Mouse (Mus musculus) midbrain, postnatal 0 days (tissue): Measurements from ENCODE around the gene Ap3b1. TPM values are rescaled to one million over a fixed set of nuclear protein-coding genes. Genes with fewer than 3 reads are reported as not detected.

Source experiments
- ATAC-seq: fragments of 200-750 bp; cut with Nextera tagmentation; 2 replicates; pipeline ENCODE4 v1.8.0; 2017; ENCODE audit warnings: moderate number of reproducible peaks, mild to moderate bottlenecking, moderate TSS enrichment, moderate library complexity; ENCODE audit not compliant: low FRiP score
- DNase-seq: peaks from one replicate; pipeline ENCODE4 v3.0.0-alpha.2; 2015; ENCODE audit warnings: low spot score
- H3K27ac ChIP-seq: fragments of 300-500 bp; sonication (generic); 2 replicates; pipeline ENCODE4 v1.5.1; 2014; ENCODE audit warnings: low read depth, mild to moderate bottlenecking, low read length, mixed read lengths
- H3K27me3 ChIP-seq: fragments of 300-500 bp; sonication (generic); 2 replicates; pipeline ENCODE4 v1.6.1; 2014; ENCODE audit warnings: low read length, control low read depth, mixed read lengths; ENCODE audit not compliant: insufficient read depth
- H3K36me3 ChIP-seq: fragments of 300-500 bp; sonication (generic); 2 replicates; pipeline ENCODE4 v1.6.1; 2014; ENCODE audit warnings: low read length, control low read depth, mixed read lengths; ENCODE audit not compliant: insufficient read depth
- H3K4me1 ChIP-seq: fragments of 300-500 bp; sonication (generic); 2 replicates; pipeline ENCODE4 v1.6.1; 2014; ENCODE audit warnings: mild to moderate bottlenecking, control low read depth, antibody characterized with exemption, low read length, mixed read lengths; ENCODE audit not compliant: insufficient read depth
- H3K4me2 ChIP-seq: fragments of 300-500 bp; sonication (generic); 2 replicates; pipeline ENCODE4 v1.6.1; 2014; ENCODE audit warnings: low read depth, mild to moderate bottlenecking, low read length, mixed read lengths; ENCODE audit not compliant: poor library complexity, severe bottlenecking
- H3K4me3 ChIP-seq: fragments of 300-500 bp; sonication (generic); 2 replicates; pipeline ENCODE4 v1.5.1; 2014; ENCODE audit warnings: low read depth, mild to moderate bottlenecking, low read length, moderate library complexity
- H3K9ac ChIP-seq: fragments of 300-500 bp; sonication (generic); replicated peaks from 2 replicates; pipeline ENCODE4 v1.6.1; 2014; ENCODE audit warnings: mild to moderate bottlenecking, low read length, moderate library complexity, mixed read lengths; ENCODE audit not compliant: poor library complexity, severe bottlenecking
- H3K9me3 ChIP-seq: fragments of 300-500 bp; sonication (generic); 2 replicates; pipeline ENCODE4 v1.6.1; 2016; ENCODE audit warnings: low read length, control low read depth
- CTCF ChIP-seq: IDR thresholded peaks from 2 replicates; pipeline ENCODE4 v1.5.1; 2016; ENCODE audit warnings: antibody characterized with exemption, mild to moderate bottlenecking
- WGBS: fragments of 180-500 bp; shearing (Covaris S2); extraction: QIAGEN DNeasy Blood & Tissue Kit; methylation state at CpG from one replicate; pipeline ENCODE4 v1.1.7; 2014; 5-methylcytosine and 5-hydroxymethylcytosine counted together
- polyA plus RNA-seq: library from polyadenylated mRNA; unstranded; fragments of >200 nt; fragmentation: Nextera tagmentation; extraction: Ambion mirVana; gene quantifications from 2 replicates; pipeline ENCODE4 v1.2.1, GENCODE M21; 2015
- total RNA-seq: library from RNA; depleted of rRNA; stranded (reverse); fragments of >200 nt; gene quantifications from 2 replicates; pipeline ENCODE4 v1.2.3, GENCODE M21; 2014

The Ap3b1 gene
- total and polyA plus RNA-seq, 2 experiments from 2014 or later: 21.1 to 21.5 TPM

DNA sequence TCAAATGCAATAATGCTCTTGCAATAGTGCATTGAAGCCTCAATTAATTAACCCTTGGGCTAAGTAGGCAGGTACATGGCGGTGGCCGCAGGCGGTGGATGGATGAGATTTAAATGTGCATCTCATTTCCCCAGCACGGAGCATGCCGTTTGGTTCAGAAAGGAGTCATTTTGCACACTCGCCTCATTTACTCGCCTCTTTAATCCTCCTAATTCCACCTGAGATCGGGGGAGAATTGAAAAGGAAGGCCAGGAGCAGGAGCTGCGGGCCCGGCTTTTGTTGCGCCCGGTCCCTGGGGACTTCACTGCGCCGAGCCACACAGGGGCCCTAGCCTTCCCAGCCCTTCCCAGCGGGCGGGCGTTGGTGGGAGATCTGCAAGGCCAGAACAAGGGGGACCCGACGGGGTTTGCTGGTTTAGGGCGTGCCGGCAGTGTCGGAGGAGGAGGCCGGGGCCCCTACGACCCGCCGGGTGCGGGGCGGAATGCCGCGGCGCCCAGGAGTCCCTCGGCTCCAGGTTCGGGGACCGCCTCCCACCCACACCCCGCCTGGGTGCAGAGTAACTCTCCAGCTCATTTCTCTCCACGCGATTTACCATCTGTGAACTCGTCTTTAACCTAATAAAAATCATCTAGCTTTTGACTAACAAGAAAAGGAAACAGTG, 237.1 kb downstream of the Ap3b1 start:
- Histone ChIP-seq H3K27ac (no peak overlapping the region), H3K9me3 (no peaks in the 10 kb centered on the region), H3K4me2 (peak overlapping the region; percentile 48), H3K27me3 (peaks cover 61% of the 10 kb centered on the region), H3K9ac (no peak overlapping the region), H3K4me3 (peak overlapping the region; percentile 28), H3K36me3 (no peaks in the 10 kb centered on the region), H3K4me1 (peaks cover 4% of the 10 kb centered on the region; the same call in 1 of the 2 replicates)
- DNase-seq: peak; percentile 5
- 0 out of 2 replicates have a peak, but pooled peaks have one; percentile 23 for ATAC-seq
- TF ChIP-seq CTCF: no peak
- 2% methylated on average over 38 of the region's 38 CpGs for WGBS

DNA sequence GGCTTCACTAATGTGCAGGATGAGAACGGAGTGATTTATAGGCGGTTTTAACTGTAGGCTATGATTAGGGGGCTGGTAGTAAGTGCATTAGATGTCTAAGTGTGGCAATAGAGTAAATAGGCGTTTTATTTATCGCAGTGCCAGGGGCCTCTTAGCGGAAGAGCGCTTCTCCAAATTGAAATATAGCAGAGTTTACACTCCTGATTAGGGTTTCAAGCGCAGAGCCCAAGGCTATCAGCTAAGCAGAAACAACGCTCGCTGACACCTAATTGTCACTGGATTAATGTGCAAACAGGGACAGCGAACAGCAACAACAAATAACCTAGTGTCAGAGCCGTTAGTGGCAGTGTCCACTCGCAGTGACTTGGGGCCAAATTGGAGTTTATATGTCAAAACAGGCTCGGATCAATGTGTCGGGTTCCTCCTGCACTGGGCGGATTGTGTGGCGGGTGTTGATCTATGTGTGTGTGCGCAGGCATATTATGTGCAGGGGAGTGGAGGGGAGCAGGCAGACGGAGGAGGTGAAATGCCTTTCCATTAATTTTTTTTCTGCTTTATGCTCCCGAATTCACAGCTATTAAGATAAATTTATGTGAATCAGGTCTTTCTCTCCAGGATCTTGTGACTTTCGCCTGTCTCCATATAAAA, 237.8 kb downstream of the Ap3b1 start:
- ATAC-seq (no peak), DNase-seq (peak; percentile 33)
- H3K9ac ChIP-seq: no peak overlapping the region
- H3K4me2 ChIP-seq: peak overlapping the region; percentile 48
- H3K4me3 ChIP-seq: peak overlapping the region; percentile 28
- H3K36me3 ChIP-seq: no peaks in the 10 kb centered on the region
- H3K4me1 ChIP-seq: peaks cover 4% of the 10 kb centered on the region; the same call in 1 of the 2 replicates
- TF ChIP-seq CTCF: no peak
- 12% methylated on average over 20 of the region's 20 CpGs for WGBS
- H3K27me3 ChIP-seq: peaks cover 65% of the 10 kb centered on the region
- no peaks in the 10 kb centered on the region for H3K9me3 ChIP-seq
- no peak overlapping the region for H3K27ac ChIP-seq

DNA sequence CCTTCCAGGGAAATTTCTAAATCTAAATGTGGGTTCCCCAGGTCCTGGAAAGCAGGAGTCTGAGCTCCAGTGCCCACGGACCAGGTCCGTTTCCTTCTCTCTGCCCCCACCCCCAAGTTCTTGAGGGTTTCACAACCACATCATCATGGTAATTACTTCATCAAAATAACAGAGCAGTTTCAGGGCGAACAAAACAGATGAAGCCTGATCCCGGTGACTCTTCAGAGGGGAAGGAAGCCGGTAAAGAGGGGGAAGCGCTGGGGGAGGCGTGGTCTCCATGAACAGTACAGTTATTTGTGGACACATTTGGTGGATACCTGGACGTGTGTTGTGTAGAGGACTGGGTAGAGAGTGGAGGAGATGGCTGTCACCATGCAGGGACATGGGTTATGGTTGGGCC, 241.0 kb downstream of the Ap3b1 start:
- Histone ChIP-seq H3K4me3 (no peak overlapping the region), H3K9ac (no peak overlapping the region), H3K4me2 (no peak overlapping the region), H3K4me1 (peaks cover 4% of the 10 kb centered on the region; the same call in 1 of the 2 replicates), H3K27me3 (peaks cover 71% of the 10 kb centered on the region), H3K36me3 (no peaks in the 10 kb centered on the region), H3K9me3 (no peaks in the 10 kb centered on the region), H3K27ac (no peak overlapping the region)
- WGBS: 55% methylated on average over 8 of the region's 8 CpGs
- no peak for TF ChIP-seq CTCF
- DNase-seq (no peak), ATAC-seq (no peak)

DNA sequence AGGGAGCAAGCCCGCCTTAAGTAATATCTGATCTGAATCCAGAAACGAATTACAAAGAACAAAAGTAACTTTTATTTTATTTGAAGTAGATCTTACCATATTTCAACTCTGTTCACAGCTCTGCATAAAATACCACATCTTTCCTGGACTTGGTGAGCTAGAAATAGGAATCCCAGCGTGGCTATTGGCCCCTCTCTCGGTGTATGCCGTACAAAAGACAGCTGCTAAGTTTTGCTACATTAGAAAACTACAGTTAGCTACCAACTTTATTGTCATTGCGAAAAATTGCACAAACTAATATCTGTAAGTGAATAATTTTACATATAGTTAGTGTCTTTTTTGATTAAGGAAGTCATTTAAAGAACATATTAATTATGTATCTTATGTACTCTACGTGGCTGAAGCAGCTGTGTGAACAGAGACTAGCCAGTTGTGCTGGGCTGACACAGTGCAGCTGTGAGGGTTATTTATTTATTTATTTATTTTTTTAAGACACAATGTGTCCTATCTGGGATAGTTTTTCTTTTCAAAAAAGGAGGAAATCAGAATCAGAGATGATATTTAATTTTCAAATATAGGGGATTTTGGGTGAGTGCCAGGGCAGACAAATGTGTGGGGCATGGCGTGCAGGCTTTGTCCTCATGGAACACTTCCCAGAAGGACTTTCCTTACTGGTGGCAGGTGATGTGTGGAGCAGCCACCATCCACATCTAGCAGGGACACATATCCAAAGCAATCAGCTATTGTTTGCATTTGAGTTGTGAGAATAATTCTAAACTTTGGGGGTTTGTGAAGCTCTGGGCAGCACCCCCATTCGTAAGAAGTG, 248.5 kb downstream of the Ap3b1 start:
- no peak overlapping the region for H3K4me3 ChIP-seq
- no peak for ATAC-seq
- peaks cover 38% of the 10 kb centered on the region for H3K27me3 ChIP-seq
- H3K4me1 ChIP-seq: no peaks in the 10 kb centered on the region
- 85% methylated on average over 9 of the region's 9 CpGs for WGBS
- H3K9ac ChIP-seq: no peak overlapping the region
- H3K9me3 ChIP-seq: no peaks in the 10 kb centered on the region
- TF ChIP-seq CTCF: no peak
- H3K27ac ChIP-seq: no peak overlapping the region
- no peak for DNase-seq
- H3K36me3 ChIP-seq: no peaks in the 10 kb centered on the region
- H3K4me2 ChIP-seq: no peak overlapping the region

GRCm38 (mm10) chr13:94607861-94608223, 249.1 kb downstream of the Ap3b1 start:
- 45% methylated on average over 7 of the region's 7 CpGs for WGBS
- ATAC-seq (no peak), DNase-seq (no peak)
- H3K36me3 ChIP-seq: no peaks in the 10 kb centered on the region
- no peak for TF ChIP-seq CTCF
- peaks cover 33% of the 10 kb centered on the region for H3K27me3 ChIP-seq
- H3K4me2 ChIP-seq: no peak overlapping the region
- H3K4me3 ChIP-seq: no peak overlapping the region
- no peaks in the 10 kb centered on the region for H3K4me1 ChIP-seq
- no peaks in the 10 kb centered on the region for H3K9me3 ChIP-seq
- no peak overlapping the region for H3K27ac ChIP-seq
- no peak overlapping the region for H3K9ac ChIP-seq

GRCm38 (mm10) chr13:94608420-94608831, 249.7 kb downstream of the Ap3b1 start:
- no peak for ATAC-seq
- Histone ChIP-seq H3K36me3 (no peaks in the 10 kb centered on the region), H3K27me3 (peaks cover 27% of the 10 kb centered on the region), H3K9me3 (no peaks in the 10 kb centered on the region), H3K27ac (no peak overlapping the region), H3K4me2 (no peak overlapping the region), H3K4me1 (no peaks in the 10 kb centered on the region), H3K4me3 (no peak overlapping the region), H3K9ac (no peak overlapping the region)
- TF ChIP-seq CTCF: no peak
- peak; percentile 8 for DNase-seq
- 21% methylated on average over 11 of the region's 11 CpGs for WGBS
